Mouse (Mus musculus) ovary, adult 10 weeks (tissue): Measurements from ENCODE around the gene Copa. TPM values are rescaled to one million over a fixed set of nuclear protein-coding genes. Genes with fewer than 3 reads are reported as not detected.

Source experiments
- polyA plus RNA-seq: library from polyadenylated mRNA; stranded (reverse); fragments of 350-450 nt; fragmentation: Illumina TruSeq; extraction: RNeasy Lipid Tissue Mini Kit (QIAGEN cat#74804); gene quantifications from one replicate; pipeline ENCODE4 v1.2.3, GENCODE M21; 2014

Gene Copa
- 201 TPM for polyA plus RNA-seq

GRCm38 (mm10) chr1:172082101-172082898 is at the start of gene Copa, which contains the start of gene Ncstn:
Copa (plus strand) TSS chr1:172082529.
Ncstn (minus strand) TSS chr1:172082795.

GRCm38 (mm10) chr1:172057491-172057921 is 24.8 kb upstream of the Copa start, which contains the start of gene Nhlh1:
Nhlh1 (minus strand) TSS chr1:172057573.

GRCm38 (mm10) chr1:172126376-172127347 is 44.3 kb downstream of the Copa start, which contains the start of gene Pex19:
Pex19 (plus strand) TSS chr1:172126755.

DNA sequence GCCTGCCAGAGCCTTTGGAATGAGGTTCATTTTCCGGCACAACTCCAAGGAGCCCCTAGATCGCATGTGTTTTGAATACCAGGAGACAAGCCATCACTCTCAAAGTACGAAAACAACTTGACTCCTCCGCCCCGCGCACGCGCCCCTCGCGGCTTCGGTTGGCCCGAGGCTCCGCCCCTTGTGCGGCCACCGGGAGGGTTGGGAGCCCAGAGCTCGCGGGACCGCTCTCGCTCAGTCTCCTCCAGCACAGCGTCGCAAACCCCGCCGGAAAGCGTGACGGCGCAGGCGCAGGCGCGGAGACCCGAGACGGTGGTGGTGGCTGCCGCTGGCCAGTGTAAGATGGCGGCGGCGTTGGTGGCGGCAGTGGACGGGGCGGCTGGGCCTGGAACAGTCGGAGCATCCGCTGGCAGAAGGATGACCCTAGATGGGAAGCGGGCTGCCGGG is 65.5 kb downstream of the Copa start, which contains the start of gene Dcaf8:
Dcaf8 (plus strand) TSS at position 250 of the 444 bp plus-strand sequence.

Other genes with a start within 250 kb of the Copa start
- 42.2 TPM for gene Cd84, start 242.8 kb upstream of the Copa start, polyA plus RNA-seq
- gene Gm10521, start 186.9 kb upstream of the Copa start, polyA plus RNA-seq = 0.80 TPM
- 1.0 TPM for gene Slamf6, start 165.0 kb upstream of the Copa start, polyA plus RNA-seq
- 8.0 TPM for gene Vangl2, start 54.1 kb upstream of the Copa start, polyA plus RNA-seq
- not detected for gene Nhlh1, start 25.0 kb upstream of the Copa start, polyA plus RNA-seq
- gene Ncstn, start 266 bp downstream of the Copa start, polyA plus RNA-seq = 21.3 TPM
- 67.5 TPM for gene Pex19, start 44.2 kb downstream of the Copa start, polyA plus RNA-seq
- gene Dcaf8, start 65.6 kb downstream of the Copa start, polyA plus RNA-seq = 106 TPM
- gene Pea15a, start 124.3 kb downstream of the Copa start, polyA plus RNA-seq = 70.2 TPM
- 0.68 TPM for gene Casq1, start 137.3 kb downstream of the Copa start, polyA plus RNA-seq
- gene Atp1a4, start 175.9 kb downstream of the Copa start, polyA plus RNA-seq = not detected
- 0.97 TPM for gene Igsf8, start 179.1 kb downstream of the Copa start, polyA plus RNA-seq
- gene Atp1a2, start 215.5 kb downstream of the Copa start, polyA plus RNA-seq = 7.5 TPM
- gene Kcnj9, start 246.8 kb downstream of the Copa start, polyA plus RNA-seq = not detected